Mouse (Mus musculus) heart, postnatal 0 days (tissue): Measurements from ENCODE around the gene Ell. TPM values are rescaled to one million over a fixed set of nuclear protein-coding genes. Genes with fewer than 3 reads are reported as not detected.
"Not testable (repeated sequence)": the region's sequence is repeated elsewhere in the genome, so short reads cannot be mapped to it uniquely, and the experiment has no call there.

Experiments
- ATAC-seq: fragments of 200-750 bp; cut with Nextera tagmentation; 2 replicates; pipeline ENCODE4 v1.8.0; 2017; ENCODE audit warnings: low read depth, moderate number of reproducible peaks, moderate library complexity; ENCODE audit not compliant: insufficient read depth
- DNase-seq: peaks from one replicate; pipeline ENCODE4 v3.0.0-alpha.2; 2016; ENCODE audit warnings: low spot score
- H3K27ac ChIP-seq: fragments of 300-500 bp; sonication (generic); 2 replicates; pipeline ENCODE4 v1.5.1; 2014; ENCODE audit warnings: low read depth, mild to moderate bottlenecking
- H3K27me3 ChIP-seq: fragments of 300-500 bp; sonication (generic); 2 replicates; pipeline ENCODE4 v1.6.1; 2014; ENCODE audit warnings: low read length, mixed read lengths; ENCODE audit not compliant: control insufficient read depth, insufficient read depth
- H3K36me3 ChIP-seq: fragments of 300-500 bp; sonication (generic); replicated peaks from 2 replicates; pipeline ENCODE4 v1.6.1; 2014; ENCODE audit warnings: low read length, mixed read lengths; ENCODE audit not compliant: control insufficient read depth, insufficient read depth
- H3K4me1 ChIP-seq: fragments of 300-500 bp; sonication (generic); 2 replicates; pipeline ENCODE4 v1.6.1; 2014; ENCODE audit warnings: antibody characterized with exemption; ENCODE audit not compliant: control insufficient read depth, insufficient read depth
- H3K4me2 ChIP-seq: fragments of 300-500 bp; sonication (generic); 2 replicates; pipeline ENCODE4 v1.6.1; 2014; ENCODE audit warnings: low read depth, mild to moderate bottlenecking, low read length, moderate library complexity
- H3K4me3 ChIP-seq: fragments of 300-500 bp; sonication (generic); 2 replicates; pipeline ENCODE4 v1.5.1; 2014; ENCODE audit warnings: low read depth, low read length
- H3K9ac ChIP-seq: fragments of 300-500 bp; sonication (generic); replicated peaks from 2 replicates; pipeline ENCODE4 v1.6.1; 2014; ENCODE audit warnings: low read depth, low read length, mixed read lengths
- H3K9me3 ChIP-seq: fragments of 300-500 bp; sonication (generic); replicated peaks from 2 replicates; pipeline ENCODE4 v1.6.1; 2016; ENCODE audit warnings: low read length; ENCODE audit not compliant: control insufficient read depth
- CTCF ChIP-seq: IDR thresholded peaks from 2 replicates; pipeline ENCODE4 v1.5.1; 2016; ENCODE audit warnings: antibody characterized with exemption, control low read depth, low read depth
- EP300 ChIP-seq: IDR thresholded peaks from 2 replicates; pipeline ENCODE4 v1.6.1; 2016; ENCODE audit warnings: antibody characterized with exemption, low read depth
- whole genome bisulfite sequencing: fragments of 180-500 bp; shearing (Covaris S2); extraction: QIAGEN DNeasy Blood & Tissue Kit; methylation state at CpG from one replicate; pipeline ENCODE4 v1.1.7; 2014; 5-methylcytosine and 5-hydroxymethylcytosine counted together
- polyA plus RNA-seq: library from polyadenylated mRNA; unstranded; fragments of >200 nt; fragmentation: Nextera tagmentation; extraction: Ambion mirVana; gene quantifications from 2 replicates; pipeline ENCODE4 v1.2.1, GENCODE M21; 2015
- total RNA-seq: library from RNA; depleted of rRNA; stranded (reverse); fragments of >200 nt; gene quantifications from 2 replicates; pipeline ENCODE4 v1.2.3, GENCODE M21; 2014; ENCODE audit warnings: low replicate concordance

Ell gene
- total and polyA plus RNA-seq, 2 experiments from 2014 or later, result 7.3 to 9.1 TPM

GRCm38 (mm10) chr8:70583476-70584387 lies 44.5 kb downstream of the Ell start:
- DNase-seq, result no peak

GRCm38 (mm10) chr8:70584606-70585257 lies 45.5 kb downstream of the Ell start:
- no peak overlapping the region for H3K4me2 ChIP-seq
- 88% methylated on average over 9 of the region's 9 CpGs for WGBS
- no peak overlapping the region for H3K4me3 ChIP-seq
- no peaks in the 10 kb centered on the region for H3K9me3 ChIP-seq
- no peak overlapping the region for H3K9ac ChIP-seq
- no peaks in the 10 kb centered on the region for H3K27me3 ChIP-seq
- H3K36me3 ChIP-seq, result peaks cover 90% of the 10 kb centered on the region
- no peak; the same call in 1 of the 2 replicates for ATAC-seq
- DNase-seq, result no peak
- H3K27ac ChIP-seq, result no peak overlapping the region
- no peaks in the 10 kb centered on the region for H3K4me1 ChIP-seq
- TF ChIP-seq EP300 (no peak), CTCF (no peak)

More at GRCm38 (mm10) chr8:70583476-70584387, 44.5 kb downstream of the Ell start:
- Histone ChIP-seq H3K9ac (no peak overlapping the region), H3K4me2 (no peak overlapping the region), H3K4me1 (no peaks in the 10 kb centered on the region), H3K36me3 (peaks cover 89% of the 10 kb centered on the region), H3K27me3 (no peaks in the 10 kb centered on the region), H3K27ac (no peak overlapping the region), H3K4me3 (no peak overlapping the region), H3K9me3 (no peaks in the 10 kb centered on the region)
- TF ChIP-seq CTCF (no peak), EP300 (no peak)
- WGBS, result 84% methylated on average over 18 of the region's 18 CpGs
- no peak for ATAC-seq

- no peak overlapping the region for H3K9ac ChIP-seq
- no peak overlapping the region for H3K4me2 ChIP-seq
- ATAC-seq (peak; percentile 82), DNase-seq (no peak)
- H3K4me1 ChIP-seq, result no peaks in the 10 kb centered on the region
- no peak overlapping the region for H3K4me3 ChIP-seq
- H3K9me3 ChIP-seq, result no peaks in the 10 kb centered on the region
- TF ChIP-seq EP300 (no peak), CTCF (peak; percentile 85)
- H3K27me3 ChIP-seq, result no peaks in the 10 kb centered on the region
- H3K27ac ChIP-seq, result no peak overlapping the region
- WGBS, result 32% methylated on average over 7 of the region's 7 CpGs
- peaks cover 90% of the 10 kb centered on the region for H3K36me3 ChIP-seq
Observed at GRCm38 (mm10) chr8:70585258-70585652, 46.0 kb downstream of the Ell start.

GRCm38 (mm10) chr8:70587955-70588354 lies 48.7 kb downstream of the Ell start:
- not testable (repeated sequence) for DNase-seq, ATAC-seq, H3K4me2 ChIP-seq, H3K4me3 ChIP-seq, H3K9ac ChIP-seq, H3K9me3 ChIP-seq, H3K27ac ChIP-seq, H3K4me1 ChIP-seq, H3K27me3 ChIP-seq
- peaks cover 84% of the 10 kb centered on the region for H3K36me3 ChIP-seq
- 76% methylated on average over 4 of the region's 4 CpGs for WGBS

- Histone ChIP-seq H3K27ac (no peak overlapping the region), H3K9me3 (no peaks in the 10 kb centered on the region), H3K4me3 (no peak overlapping the region), H3K9ac (no peak overlapping the region), H3K4me1 (peaks cover 10% of the 10 kb centered on the region; the same call in 1 of the 2 replicates), H3K27me3 (no peaks in the 10 kb centered on the region), H3K4me2 (no peak overlapping the region), H3K36me3 (peaks cover 54% of the 10 kb centered on the region)
- 51% methylated on average over 12 of the region's 12 CpGs for WGBS
- DNase-seq (no peak), ATAC-seq (no peak)
- TF ChIP-seq EP300 (no peak), CTCF (no peak)
Observed at GRCm38 (mm10) chr8:70591569-70591968, 52.3 kb downstream of the Ell start.
